Mouse (Mus musculus) neural tube, embryonic 10.5 days (tissue): ENCODE data around the gene Timd2.
"Not testable (repeated sequence)": the region's sequence is repeated elsewhere in the genome, so short reads cannot be mapped to it uniquely, and the experiment has no call there.

Experiments used
- DNase-seq: peaks from one replicate; pipeline ENCODE4 v3.0.0-alpha.2; 2017; ENCODE audit warnings: low spot score; ENCODE audit errors: extremely low spot score

Timd2 gene

GRCm38 (mm10) chr11:46665599-46666522, 41.0 kb downstream of the Timd2 start:
- DNase-seq = peak; percentile 28

- DNase-seq = no peak
Observed at GRCm38 (mm10) chr11:46663215-46663614, 43.6 kb downstream of the Timd2 start.

- DNase-seq = no peak
Observed at GRCm38 (mm10) chr11:46652476-46652875, 54.4 kb downstream of the Timd2 start.

DNA sequence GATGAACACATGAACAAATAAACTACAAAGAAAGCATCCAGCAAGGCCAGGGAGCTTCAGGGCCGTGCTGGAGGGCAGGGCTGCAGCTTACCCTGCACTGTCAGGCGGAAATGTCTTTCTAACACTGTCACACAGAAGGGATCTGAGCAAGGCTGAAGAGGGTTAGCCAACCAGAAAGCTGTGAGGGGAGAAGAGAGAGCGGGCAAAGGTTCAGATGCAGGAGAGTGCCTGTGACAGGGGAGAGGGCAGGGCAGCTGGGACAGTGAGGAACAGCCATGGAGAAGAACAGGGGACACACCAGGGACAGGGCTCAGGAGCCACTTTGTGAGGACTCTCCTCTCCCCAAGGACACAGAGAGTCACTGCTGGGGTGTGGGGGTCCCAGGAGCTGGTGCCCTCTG, 57.2 kb downstream of the Timd2 start:
- not testable (repeated sequence) for DNase-seq

GRCm38 (mm10) chr11:46644824-46645223, 62.0 kb downstream of the Timd2 start:
- no peak for DNase-seq

- DNase-seq = no peak
Observed at GRCm38 (mm10) chr11:46636568-46636967, 70.3 kb downstream of the Timd2 start.

DNA sequence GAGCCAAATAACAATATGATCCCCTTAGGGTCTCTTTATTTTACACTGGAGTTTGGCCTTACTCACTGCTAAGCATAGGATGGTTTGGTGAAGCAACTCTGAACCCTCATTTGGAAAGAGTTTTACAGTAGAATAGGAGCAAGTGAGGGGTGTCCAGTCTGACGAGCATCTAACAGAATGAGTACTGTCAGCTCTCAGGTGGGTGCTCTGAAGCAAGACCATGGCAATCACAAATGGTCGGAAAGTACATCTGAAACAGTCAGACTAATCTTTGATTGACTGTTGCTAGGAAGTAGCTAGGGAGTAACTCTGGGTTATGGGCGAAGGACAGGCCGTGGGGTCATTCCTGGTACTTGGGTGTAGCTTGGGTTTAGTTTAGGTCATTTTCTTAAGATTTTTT, 71.3 kb downstream of the Timd2 start:
- DNase-seq = not testable (repeated sequence)

DNA sequence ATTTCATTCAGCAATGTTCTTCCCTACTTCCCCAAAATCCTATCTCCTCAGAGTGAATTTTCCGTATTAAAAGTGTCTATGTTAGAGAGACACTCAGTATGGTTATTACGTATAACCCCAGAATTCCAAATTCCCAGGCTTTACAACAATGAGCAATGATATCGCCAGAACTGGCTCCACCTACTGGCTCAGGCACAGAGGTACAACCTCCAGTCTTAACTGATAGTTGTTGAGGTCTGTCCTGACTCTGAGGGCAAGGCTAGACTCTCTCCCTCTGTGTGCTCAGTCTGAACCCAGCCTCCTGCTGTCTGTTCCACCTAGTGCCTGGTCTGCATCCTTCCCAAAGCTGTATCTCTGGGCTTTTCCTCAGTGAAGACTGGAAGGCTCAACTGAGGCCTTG, 75.2 kb downstream of the Timd2 start:
- DNase-seq = peak; percentile 15

GRCm38 (mm10) chr11:46629211-46629795, 77.6 kb downstream of the Timd2 start, which contains the start of gene Dppa1:
TSS of gene Dppa1 (minus strand) at chr11:46629261.
- DNase-seq = no peak

DNA sequence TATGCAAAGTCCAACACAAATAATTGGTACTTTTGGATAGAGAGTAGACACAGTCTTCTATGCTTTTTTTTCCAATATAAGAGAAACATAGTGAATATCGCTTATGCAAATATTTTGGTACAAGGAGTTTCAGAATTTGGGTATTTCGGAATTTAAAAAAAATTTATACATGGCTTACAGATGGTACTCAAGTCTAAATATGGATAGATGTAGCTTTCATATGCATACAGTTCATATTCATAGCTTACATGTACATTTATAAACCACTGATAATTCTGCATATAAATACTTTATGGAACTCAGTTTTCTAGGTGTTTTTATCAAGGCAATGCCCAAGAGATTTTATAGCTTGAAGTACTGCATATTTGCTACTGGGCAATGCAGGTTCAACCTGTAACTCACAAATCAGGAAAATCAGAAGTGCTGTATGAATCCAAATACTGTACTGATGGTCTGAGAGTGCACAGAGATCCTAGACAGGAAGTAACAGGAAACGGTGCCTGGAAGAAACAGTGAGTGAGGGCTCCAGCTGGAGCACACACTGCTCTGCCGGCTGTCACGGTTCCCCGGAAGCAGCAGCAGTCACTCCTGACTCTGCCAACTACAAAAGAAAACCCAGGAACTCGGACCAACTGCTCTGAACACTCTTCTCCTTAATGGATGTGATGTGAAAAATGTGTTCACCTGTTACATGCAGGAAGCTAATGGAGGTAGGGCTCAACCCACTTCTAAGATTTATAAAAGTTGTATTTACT, 86.3 kb downstream of the Timd2 start:
- DNase-seq = no peak

- no peak for DNase-seq
Observed at GRCm38 (mm10) chr11:46619929-46620328, 86.9 kb downstream of the Timd2 start.
